Mouse (Mus musculus) frontal cortex, adult 2 months (tissue): ENCODE data around the gene Frmd4a. TPM values are rescaled to one million over a fixed set of nuclear protein-coding genes. Genes with fewer than 3 reads are reported as not detected.

Source experiments
- DNase-seq, 2 experiments: peaks; one replicate each; pipeline ENCODE4 v3.0.0; 2022; ENCODE audit warnings: low spot score in 1 of 2; ENCODE audit errors: extremely low spot score in 1 of 2
- polyA plus RNA-seq: library from polyadenylated mRNA; depleted of rRNA; stranded (reverse); fragments of >200 nt; gene quantifications from 2 replicates; pipeline ENCODE4 v1.2.3, GENCODE M21; 2012

Frmd4a gene
- polyA plus RNA-seq, 1 experiment, result 39.5 TPM

DNA sequence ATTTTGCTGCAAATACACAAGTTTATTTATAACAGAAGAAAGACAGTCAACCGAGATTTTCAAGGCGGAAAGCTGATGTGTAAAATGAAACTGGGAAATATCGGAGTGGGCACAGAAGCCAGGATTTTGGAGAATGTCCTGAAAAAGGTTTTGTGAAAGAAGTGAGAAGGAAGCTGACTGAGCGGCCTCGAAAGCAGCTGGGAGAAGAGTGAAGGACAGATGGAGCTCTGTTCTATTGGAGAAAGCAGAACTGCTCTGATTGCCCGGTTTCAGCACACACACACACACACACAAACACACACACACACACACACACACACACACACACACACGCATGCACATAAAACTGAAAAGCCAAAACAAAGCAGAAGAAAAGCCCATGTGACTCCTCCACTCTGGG, 249.9 kb downstream of the Frmd4a start:
- DNase-seq, result peak in 1 of 2 experiments; percentile 33

DNA sequence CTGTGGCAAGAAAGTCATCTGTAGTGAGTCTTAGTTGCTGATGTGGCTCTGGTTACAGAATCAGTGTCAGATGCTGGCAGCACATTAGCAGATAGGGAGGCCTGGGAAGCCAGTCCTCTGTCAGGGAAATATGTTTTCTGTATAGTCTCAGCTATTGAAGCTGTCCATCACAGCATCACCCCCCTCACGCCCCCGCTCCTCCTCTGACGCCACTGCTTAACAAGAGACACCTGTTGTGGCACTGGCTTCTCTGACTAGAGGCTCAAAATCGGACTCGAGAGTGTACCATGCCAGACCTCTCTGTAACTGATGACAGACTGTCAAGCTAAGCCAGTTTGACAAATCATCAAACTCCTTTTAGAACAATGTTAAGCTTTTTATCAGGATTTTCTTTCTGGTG, 265.3 kb downstream of the Frmd4a start:
- DNase-seq, result no peak

DNA sequence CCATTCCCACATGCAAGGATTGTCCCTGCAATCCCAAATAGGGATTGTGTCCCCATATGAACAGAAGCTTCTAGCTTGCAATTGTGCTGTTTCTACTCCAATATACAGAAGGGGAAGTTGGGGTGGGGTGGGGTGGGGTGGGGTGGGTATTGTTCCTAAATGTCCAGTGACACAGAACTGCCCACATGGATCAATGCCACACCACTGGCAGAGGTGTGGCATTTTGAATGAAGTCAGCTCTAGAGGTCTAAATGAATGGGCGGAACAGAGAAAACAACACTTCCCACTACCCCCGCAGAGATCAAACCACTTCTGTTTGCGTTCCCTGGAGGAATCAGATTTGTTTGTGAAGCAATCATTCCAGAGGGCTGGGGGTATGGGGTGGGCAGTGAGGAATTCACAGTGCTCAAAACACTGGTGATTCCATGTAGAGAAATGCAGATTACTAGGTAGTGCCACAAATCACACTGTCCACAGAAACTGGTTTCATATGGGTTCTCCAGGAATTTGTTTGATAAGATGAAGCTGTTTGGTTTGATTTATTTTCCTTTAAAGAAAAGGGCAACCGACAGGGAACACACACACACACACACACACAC, 268.3 kb downstream of the Frmd4a start:
- no peak for DNase-seq

- DNase-seq, result no peak
Measured at GRCm38 (mm10) chr2:4286390-4286901, 268.9 kb downstream of the Frmd4a start.

GRCm38 (mm10) chr2:4290475-4290874, 273.0 kb downstream of the Frmd4a start:
- no peak for DNase-seq

GRCm38 (mm10) chr2:4291100-4291499, 273.6 kb downstream of the Frmd4a start:
- peak; percentile 87 to 92 for DNase-seq

GRCm38 (mm10) chr2:4291671-4292070, 274.2 kb downstream of the Frmd4a start:
- no peak for DNase-seq

- no peak for DNase-seq
Measured at GRCm38 (mm10) chr2:4293726-4294125, 276.2 kb downstream of the Frmd4a start.

DNA sequence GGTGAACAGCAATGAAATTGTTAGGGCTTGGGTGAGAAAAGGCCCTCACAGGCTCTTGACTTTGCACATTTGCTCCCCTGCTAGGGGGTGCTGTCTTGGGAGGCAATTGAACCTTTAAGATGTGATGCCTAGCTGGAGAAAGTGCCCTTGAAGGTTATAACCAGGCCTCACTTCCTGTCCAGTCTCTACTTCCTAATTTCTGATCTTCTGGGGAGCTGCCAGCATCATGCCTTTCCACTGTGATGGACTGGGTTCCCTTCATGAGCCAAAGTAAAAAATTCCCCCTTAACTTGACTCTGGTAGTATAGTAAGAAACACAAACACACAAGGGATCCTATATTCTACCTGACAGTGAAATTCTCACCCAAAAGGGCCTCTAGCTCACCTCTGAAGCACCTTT, 278.1 kb downstream of the Frmd4a start:
- DNase-seq, result no peak

DNA sequence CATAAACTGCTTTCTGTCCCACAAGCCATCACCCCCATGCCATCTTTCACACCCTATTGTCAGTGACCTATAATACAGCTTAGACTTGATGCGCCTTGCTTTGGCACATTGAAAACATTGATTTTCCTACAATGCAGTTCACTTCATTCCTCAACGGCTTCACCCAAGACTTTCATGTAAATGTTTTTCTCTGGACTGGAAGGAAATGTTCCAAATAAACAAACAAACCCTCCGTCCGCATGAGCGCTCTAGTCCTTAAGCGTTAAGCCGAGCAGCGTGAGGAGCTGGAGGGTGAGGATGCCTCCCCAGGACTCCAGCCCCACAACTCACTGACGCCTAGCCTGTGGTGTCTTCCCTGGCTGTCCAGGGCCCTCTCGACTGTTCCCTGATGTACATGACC, 279.4 kb downstream of the Frmd4a start:
- DNase-seq, result no peak

GRCm38 (mm10) chr2:4298325-4299215, 281.1 kb downstream of the Frmd4a start:
- peak in 1 of 2 experiments; percentile 38 for DNase-seq

- DNase-seq, result no peak
Measured at GRCm38 (mm10) chr2:4299593-4299992, 282.1 kb downstream of the Frmd4a start.

DNA sequence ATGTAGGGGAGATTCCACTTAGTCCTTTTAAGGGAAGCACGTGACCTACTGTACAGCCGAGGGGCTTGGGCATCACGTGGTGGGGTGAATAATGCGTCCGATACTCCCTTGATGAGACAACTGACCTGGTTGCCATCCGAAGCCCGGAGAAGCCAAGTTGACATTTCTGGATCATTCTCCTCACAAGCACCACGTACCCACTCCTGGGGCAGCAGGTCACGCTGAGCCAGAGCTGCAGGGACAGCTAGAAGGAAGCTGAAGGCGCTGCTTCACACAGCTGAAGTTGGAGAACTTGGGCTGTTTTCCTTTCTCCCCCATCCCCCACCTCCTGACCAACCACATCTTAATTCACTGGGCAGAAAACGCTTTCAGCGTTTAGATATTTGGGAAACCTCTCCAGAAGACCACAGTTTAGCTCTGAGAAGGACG, 282.9 kb downstream of the Frmd4a start:
- no peak for DNase-seq

- no peak for DNase-seq
Measured at GRCm38 (mm10) chr2:4300816-4301215, 283.3 kb downstream of the Frmd4a start.

DNA sequence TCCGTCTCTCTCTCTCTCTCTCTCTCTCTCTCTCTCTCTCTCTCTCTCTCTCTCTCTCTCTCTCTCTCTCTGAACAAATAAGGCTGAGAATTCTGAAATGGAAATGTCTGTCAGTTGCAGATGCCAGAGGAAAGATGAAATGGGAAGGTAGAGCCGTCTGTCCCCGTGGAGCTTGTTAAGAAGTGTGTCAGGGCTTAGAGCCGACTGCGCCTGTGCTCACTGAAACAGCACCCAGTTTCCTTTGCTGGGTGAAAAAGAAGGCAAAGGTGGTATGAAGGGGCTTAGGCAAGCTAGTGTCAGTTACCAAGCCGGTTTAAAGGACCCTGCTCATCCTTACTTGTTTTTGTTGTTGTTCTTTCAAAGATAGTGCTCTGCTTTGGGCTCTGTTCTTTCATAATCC, 283.7 kb downstream of the Frmd4a start:
- no peak for DNase-seq

- no peak for DNase-seq
Measured at GRCm38 (mm10) chr2:4301692-4302091, 284.2 kb downstream of the Frmd4a start.

GRCm38 (mm10) chr2:4302119-4302518, 284.6 kb downstream of the Frmd4a start:
- DNase-seq, result no peak

- DNase-seq, result no peak
Measured at GRCm38 (mm10) chr2:4307076-4307475, 289.6 kb downstream of the Frmd4a start.

DNA sequence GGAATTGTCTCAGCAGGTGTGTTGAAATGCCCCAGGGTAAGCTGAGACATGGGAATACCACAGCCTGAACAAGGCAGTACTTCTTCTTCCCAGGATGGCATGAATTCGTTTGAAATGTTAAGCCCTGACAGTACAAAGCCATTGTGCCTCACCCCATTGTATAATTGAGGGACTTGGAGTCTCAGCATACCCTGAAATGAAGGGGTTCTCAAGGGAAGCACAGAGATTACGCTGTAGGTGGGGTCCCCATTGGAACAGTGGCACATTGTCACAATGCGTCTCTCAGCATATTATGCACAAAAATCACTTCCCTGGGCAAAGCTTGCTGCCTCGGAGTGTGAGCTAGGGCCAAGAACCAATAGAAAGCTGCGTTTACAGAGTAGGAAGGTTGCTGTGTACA, 297.0 kb downstream of the Frmd4a start:
- DNase-seq, result no peak

- peak in 1 of 2 experiments; percentile 21 for DNase-seq
Measured at GRCm38 (mm10) chr2:4316589-4316988, 299.1 kb downstream of the Frmd4a start.

DNA sequence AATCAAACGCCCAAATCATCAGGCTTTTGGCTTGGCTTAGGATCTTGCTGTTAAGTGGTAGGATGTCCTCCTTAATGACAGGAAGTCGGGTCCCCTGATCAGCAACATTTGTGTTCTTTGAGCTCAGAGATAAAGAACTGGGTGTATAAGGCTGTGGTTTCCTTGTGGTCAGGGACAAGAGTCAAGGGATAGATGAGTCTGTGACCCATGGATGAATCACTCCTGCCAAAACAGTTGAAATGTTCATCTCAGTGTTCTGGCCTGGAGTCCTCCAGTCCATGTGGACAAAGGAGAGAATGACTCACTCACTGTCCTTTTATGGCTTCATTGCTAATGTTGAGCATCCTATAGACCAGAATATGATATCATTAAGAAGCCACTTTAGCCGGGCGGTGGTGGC, 300.6 kb downstream of the Frmd4a start:
- no peak for DNase-seq
